Mouse (Mus musculus) CH12.LX (cell line): ENCODE measurements at regions not wholly inside any gene's neighbourhood (a gene's known extent, or its start where the extent isn't known, plus 50 kb on each side); places are given as distances from the start of the nearest gene placed in this dataset.

Experiments used
- CTCF ChIP-seq, 2 experiments: IDR thresholded peaks in 1 of 2; conservative IDR thresholded peaks in 1 of 2; 2 replicates each; pipeline ENCODE4 v1.5.1; 2011 to 2012; ENCODE audit warnings: low read depth in 2 of 2, low read length in 2 of 2, improper control_type of control experiment in 1 of 2, inconsistent platforms in 1 of 2, mild to moderate bottlenecking in 1 of 2, moderate library complexity in 1 of 2
- E2F4 ChIP-seq: IDR thresholded peaks from 2 replicates; pipeline ENCODE4 v1.6.1; 2011; ENCODE audit warnings: low read depth, low read length, improper control_type of control experiment; ENCODE audit not compliant: insufficient replicate concordance
- EP300 ChIP-seq: IDR thresholded peaks from 2 replicates; pipeline ENCODE4 v1.6.1; 2011; ENCODE audit warnings: low read length, improper control_type of control experiment
- POLR2A ChIP-seq: IDR thresholded peaks from 2 replicates; pipeline ENCODE4 v1.6.1; 2011; ENCODE audit warnings: low read depth, mild to moderate bottlenecking, improper control_type of control experiment, low read length
- RAD21 ChIP-seq: IDR thresholded peaks from 2 replicates; pipeline ENCODE4 v1.6.1; 2011; ENCODE audit warnings: low read depth, mild to moderate bottlenecking, low read length, improper control_type of control experiment, moderate library complexity
- USF1 ChIP-seq: IDR thresholded peaks from 2 replicates; pipeline ENCODE4 v1.6.1; 2014; ENCODE audit warnings: low read depth, mild to moderate bottlenecking, inconsistent platforms, low read length, improper control_type of control experiment
- ZC3H11A ChIP-seq: IDR thresholded peaks from 2 replicates; pipeline ENCODE4 v1.6.1; 2012; ENCODE audit warnings: low read depth, mild to moderate bottlenecking, inconsistent platforms, low read length, improper control_type of control experiment
- ZKSCAN1 ChIP-seq: IDR thresholded peaks from 2 replicates; pipeline ENCODE4 v1.6.1; 2012; ENCODE audit warnings: low read depth, inconsistent platforms, low read length, improper control_type of control experiment, borderline replicate concordance
- ZNF384 ChIP-seq: IDR thresholded peaks from 2 replicates; pipeline ENCODE4 v1.6.1; 2012; ENCODE audit warnings: low read depth, low read length, improper control_type of control experiment, inconsistent platforms

DNA sequence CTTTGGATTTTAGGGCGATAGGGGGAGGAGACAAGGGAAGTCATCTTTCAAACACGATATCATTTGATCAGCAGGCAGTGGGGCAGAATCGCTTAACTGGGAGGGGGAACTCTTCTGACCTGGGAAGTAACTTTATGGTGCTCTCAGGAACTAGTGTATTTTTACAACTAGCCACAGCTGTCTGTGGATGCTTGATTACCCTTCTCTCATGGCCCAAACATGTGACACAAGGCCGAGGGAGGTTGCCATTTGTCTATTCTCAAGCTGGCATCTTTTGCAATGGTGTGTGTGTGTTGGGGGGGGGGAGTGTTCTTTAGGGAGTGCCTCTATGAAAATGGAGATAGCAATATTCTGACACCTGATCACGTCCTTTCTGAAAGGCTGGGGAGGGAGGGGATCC, 246.1 kb downstream of the Atp6ap1l start:
- TF ChIP-seq CTCF (conservative IDR thresholded peaks at IDR 0.05 in 1 of 2, IDR thresholded peaks at IDR 0.05 in 1 of 2; ENCODE audit: low read depth in 2 of 2, low read length in 2 of 2) (no peak), ZKSCAN1 (no peak), E2F4 (no peak), ZNF384 (no peak), EP300 (no peak), POLR2A (no peak), RAD21 (no peak), ZC3H11A (no peak), USF1 (no peak)
